Mouse (Mus musculus): ENCODE measurements around the gene Mtmr10.
A peak's percentile ranks its signal among the peaks of the same experiment; 100 is the strongest.

Gene Mtmr10

DNA sequence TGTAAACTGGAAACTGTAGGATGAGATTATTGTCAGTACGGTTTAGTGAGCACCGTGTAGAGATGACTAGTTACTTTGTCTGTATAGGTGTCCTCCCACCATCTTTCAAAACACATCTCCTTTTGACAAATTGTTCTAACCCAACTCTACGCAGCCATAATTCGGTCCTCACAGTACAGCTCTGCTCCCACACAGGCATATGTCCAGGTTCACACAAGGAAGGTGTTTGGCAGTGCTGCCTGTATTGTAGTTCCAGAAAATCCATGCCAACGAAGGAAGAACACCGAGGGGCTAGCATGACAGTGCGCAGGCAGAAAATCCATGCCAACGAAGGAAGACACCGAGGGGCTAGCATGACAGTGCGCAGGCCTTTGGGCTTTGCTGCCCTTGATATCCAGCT, 4.3 kb downstream of the Mtmr10 start:
- DNase-seq (ENCODE audit: low spot score), result no peak

DNA sequence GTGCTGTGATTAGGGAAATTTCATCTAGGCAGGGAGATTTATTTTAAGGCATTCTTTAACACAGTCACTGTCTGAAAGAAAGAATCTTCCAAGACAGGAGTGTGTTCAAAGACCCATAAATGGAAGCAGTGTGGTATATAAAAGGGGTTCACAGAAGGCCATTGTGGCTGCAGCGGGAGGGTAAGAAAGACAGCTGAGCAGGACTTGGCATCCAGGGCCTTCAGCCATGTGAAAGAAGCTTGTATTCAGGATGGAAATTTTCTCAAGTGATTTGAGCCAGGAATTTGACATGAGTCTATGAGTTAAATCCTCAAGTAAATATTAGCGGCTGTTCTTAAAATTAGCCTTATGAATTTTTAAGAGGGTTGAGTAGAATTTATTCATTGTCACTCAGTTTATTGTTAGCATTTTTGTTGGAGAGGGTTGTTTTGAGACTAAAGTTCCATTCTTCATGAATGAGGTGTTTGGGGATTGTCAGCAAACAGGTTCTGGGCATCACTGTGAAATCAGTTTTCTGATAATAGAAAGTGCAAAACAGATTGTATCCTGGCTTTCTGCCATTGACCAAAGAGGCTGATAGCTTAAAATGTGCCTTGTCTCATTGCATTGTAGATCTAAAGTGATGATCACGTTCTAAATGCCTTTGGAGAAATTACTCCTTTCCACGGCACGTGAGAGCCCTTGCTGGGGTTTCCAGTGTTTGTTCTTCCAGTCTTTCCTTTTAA, 9.0 kb downstream of the Mtmr10 start:
- no peak for DNase-seq (ENCODE audit: low spot score)

DNA sequence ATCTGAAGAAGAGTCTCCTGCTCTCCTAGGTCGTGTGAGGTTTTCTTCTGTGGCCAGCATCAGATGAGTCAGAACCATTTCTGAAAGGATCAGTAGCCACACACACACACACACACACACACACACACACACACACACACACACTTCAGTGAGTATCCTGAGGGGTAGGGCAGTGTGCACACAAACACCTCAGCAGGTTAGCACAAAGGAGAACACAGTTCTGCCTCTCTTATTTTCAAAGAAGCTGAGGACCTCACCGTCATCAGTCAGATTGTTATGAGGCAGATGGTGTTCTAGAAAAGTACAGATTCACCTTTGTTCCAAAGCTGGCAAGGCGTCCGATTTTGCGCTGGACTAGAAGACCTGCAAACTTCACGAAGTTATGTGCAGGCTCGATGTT, 22.8 kb downstream of the Mtmr10 start:
- no peak for DNase-seq (ENCODE audit: low spot score)

GRCm38 (mm10) chr7:64310756-64311155, 23.3 kb downstream of the Mtmr10 start:
- DNase-seq (ENCODE audit: low spot score), result no peak

- no peak for DNase-seq (ENCODE audit: low spot score)
These were observed 25.4 kb downstream of the Mtmr10 start for GRCm38 (mm10) chr7:64312811-64313210.

DNA sequence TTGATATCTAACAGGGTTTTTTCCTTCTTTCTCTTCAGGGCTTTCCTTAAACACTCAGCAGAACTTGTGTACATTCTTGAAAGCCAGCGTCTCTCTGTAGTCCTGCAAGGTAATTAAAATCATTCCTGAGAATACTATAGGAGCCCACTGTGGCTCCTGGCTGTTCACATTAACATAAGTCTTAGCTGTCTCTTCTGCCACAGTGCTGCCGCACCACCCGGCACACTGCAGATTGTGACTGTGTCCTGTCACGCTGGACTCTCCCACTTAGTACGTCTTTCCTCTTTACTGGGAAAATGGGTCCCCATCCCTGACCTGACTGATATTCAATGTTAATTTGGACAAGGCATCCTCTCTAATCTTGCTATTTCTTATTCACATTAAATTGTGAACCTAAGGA, 33.7 kb downstream of the Mtmr10 start:
- no peak for DNase-seq (ENCODE audit: low spot score)

GRCm38 (mm10) chr7:64321658-64322057, 34.2 kb downstream of the Mtmr10 start:
- no peak for DNase-seq (ENCODE audit: low spot score)

DNA sequence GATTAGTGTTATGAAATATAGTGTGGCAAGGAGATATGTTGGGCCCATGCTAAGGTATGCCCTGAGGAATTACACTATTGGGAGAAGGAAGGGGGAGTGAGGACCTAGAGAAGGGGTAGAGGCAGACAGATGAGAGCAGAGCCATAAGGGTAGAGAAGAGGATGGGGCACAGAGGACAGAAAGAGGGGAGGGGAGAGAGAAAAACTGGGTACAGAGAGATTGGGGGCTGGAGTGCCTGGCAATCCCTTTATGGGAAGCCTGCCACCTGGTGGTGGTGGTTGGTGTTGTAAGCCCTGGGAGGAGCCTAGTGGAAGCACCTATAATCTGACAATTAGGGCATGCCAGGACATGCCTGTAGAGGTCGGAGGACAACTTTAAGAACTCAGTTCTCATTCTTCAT, 39.4 kb downstream of the Mtmr10 start:
- DNase-seq (ENCODE audit: low spot score), result peak; percentile 83

- DNase-seq (ENCODE audit: low spot score), result no peak
These were observed 40.0 kb downstream of the Mtmr10 start for GRCm38 (mm10) chr7:64327486-64327885.

- no peak for DNase-seq (ENCODE audit: low spot score)
These were observed 43.9 kb downstream of the Mtmr10 start for GRCm38 (mm10) chr7:64331309-64331708.

- no peak for DNase-seq (ENCODE audit: low spot score)
These were observed 45.2 kb downstream of the Mtmr10 start for GRCm38 (mm10) chr7:64332686-64333085.

- no peak for DNase-seq (ENCODE audit: low spot score)
These were observed 60.4 kb downstream of the Mtmr10 start for GRCm38 (mm10) chr7:64347813-64348212.

DNA sequence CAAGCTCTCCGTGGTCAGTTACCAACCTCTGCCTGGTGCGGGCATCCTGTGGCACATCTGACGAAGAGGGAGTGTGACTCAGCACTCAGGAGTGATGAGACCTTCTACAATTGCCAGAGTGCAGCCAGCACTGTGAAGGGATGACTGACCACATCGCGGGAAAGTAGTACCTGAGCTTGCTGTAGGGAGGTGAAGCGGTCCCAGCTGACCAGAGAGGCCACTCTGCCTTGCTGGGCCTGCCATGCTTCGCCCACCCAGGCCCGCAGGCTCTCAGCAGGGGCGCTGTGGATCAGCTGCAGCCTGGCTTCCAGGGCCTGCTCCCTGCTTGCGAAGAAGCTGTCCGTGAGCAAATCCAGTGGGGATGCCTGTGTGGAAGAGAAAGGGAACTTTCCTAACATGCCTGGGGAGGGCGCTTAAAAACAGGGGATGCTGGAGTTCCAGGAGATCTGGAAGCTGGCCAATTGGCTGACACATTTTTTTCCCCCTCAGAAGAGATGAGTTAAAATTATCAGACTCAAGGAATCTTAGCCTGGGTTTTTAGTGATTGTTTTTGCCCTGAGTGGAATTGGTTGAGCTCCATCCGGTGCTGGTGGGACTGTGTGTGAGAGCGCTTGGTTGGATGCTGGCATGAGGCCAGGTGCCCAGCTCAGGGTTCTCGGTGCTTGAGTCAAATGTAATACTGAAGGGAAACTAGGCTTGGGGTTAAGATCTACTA, 61.9 kb downstream of the Mtmr10 start:
- DNase-seq (ENCODE audit: low spot score), result no peak

- DNase-seq (ENCODE audit: low spot score), result no peak
These were observed 63.6 kb downstream of the Mtmr10 start for GRCm38 (mm10) chr7:64351087-64351486.

DNA sequence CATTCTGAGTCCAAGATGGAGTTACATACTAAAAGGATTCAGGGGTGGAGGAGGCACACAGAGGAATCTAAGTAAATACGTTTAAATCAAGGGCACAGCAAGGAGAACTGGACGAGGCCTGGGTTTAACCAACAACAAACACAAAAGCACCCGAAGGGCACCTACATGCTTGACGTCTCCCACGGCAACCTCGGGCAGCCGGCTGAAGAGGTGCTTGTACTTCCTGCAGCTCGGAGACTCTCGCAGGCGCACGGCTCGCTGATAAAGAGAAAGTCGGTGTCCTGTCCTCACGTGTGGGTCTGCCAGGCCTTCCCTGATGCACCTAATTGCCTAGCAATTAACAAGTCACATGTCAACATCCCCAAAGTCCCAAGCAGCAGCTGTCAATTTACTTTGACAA, 66.8 kb downstream of the Mtmr10 start:
- no peak for DNase-seq (ENCODE audit: low spot score)

GRCm38 (mm10) chr7:64356661-64357060, 69.2 kb downstream of the Mtmr10 start:
- DNase-seq (ENCODE audit: low spot score), result no peak

DNA sequence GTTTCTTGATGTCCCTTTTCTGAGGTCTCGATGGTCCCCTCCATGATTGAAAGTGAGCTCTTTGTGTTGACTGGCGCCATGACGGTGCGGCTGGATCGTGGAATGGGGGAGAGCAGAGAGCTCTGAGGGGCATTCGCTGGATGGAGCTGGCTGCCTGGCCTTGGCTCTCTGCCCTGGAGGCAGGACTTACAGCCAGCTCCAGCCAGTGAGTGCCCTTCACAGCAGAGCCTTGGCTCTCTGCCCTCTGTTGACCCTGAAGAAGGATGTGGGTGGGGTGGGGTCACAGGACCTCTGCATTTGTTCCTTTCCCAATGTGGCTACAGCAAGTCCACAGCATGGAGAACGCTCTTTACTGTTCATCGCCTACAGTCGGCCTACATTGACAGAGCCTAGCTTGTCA, 70.0 kb downstream of the Mtmr10 start:
- DNase-seq (ENCODE audit: low spot score), result peak; percentile 9

GRCm38 (mm10) chr7:64358666-64359065, 71.2 kb downstream of the Mtmr10 start:
- DNase-seq (ENCODE audit: low spot score), result no peak

DNA sequence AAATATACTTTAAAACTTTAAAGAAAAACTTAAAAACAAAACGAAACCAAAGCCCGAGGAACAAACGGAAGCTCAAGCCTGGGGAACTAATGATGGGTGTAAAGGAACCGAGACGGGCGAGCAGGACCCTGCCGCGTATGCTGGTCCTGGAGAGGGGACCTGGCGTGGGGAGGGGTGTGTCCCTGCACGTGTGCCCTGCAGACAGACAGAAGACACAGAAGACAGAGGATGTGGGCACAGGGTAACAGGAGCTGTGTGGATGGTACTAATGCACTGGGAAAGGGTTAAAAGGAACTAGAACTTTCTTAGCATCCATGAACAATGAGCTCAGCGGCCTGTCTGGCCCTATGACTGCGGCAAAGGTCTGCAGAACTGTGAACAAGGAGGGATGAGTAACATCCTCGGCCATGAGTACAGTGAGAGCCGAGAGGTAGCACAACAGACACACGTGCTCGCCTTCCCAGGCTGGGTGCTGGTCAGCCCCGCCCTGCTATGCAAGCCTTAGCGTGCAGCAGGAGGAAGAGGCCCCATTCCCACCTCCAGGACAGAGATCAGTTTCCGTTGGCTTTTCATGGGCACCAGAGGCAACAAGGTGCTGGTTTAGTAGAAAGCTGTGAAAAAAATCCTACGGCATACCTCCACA, 72.6 kb downstream of the Mtmr10 start:
- no peak for DNase-seq (ENCODE audit: low spot score)

DNA sequence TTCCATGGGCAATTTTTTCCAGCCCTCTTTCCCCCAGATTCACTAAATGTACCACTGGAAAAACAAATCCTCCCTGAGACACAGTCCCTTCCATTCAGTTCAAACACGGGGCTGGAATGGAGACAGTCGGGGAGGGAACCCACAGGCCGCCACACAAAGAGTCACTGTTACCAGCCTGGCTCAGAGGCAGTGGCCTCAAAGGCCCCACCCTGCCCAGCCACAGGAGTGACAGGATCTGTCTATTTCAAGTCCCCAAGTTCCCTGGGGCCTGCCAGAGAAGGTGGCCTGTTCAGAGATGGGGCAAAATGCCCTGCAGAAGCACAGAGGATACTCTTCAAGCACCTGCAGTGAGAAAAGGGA, 73.1 kb downstream of the Mtmr10 start:
- no peak for DNase-seq (ENCODE audit: low spot score)

DNA sequence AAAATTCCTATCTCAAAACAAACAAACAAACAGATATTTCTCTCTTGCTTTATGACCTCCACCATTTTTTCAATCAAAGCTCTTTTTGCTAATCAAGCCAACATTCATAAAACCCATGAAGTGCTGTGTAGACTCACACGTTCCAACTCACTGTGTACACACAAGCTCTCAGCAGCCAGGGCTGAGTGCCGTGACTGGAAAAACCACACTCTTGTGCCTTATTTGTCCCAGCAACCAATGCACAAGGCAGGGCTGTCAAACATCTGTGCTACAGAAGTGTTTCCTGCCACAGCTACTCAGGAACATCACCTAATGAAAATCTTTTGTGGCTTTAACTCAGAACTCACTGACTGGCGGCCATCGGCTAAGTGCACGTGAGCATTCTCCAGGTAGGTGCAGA, 78.4 kb downstream of the Mtmr10 start:
- DNase-seq (ENCODE audit: low spot score), result no peak

DNA sequence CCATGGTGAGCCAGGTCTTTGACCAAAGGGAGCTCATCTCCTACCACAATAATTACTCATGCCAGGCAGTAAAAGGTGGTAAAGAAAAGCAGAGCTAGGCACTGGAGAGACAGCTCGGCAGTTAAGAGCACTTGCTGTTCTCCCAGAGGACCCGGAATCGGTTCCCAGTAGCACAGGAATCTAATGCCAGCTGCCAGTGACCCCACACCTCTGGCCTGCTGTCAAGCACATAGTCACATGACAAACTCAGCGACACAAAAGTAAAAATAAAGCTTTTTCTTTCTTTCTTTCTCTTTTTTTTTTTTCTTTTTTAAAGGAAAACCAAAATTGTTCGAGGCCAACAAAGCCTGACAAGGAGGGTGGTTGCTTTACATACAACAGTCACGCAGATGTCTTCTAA, 82.4 kb downstream of the Mtmr10 start:
- DNase-seq (ENCODE audit: low spot score), result no peak

Data from urinary bladder, postnatal 14 days (tissue).